Mouse (Mus musculus): ENCODE results near the gene Ugt1a9. TPM values are rescaled to one million over a fixed set of nuclear protein-coding genes. Genes with fewer than 3 reads are reported as not detected.
A peak's percentile ranks its signal among the peaks of the same experiment; 100 is the strongest.
"Not testable (repeated sequence)": the region's sequence is repeated elsewhere in the genome, so short reads cannot be mapped to it uniquely, and the experiment has no call there.

Gene Ugt1a9
- 0.10 and 0.14 TPM in 2 replicates for polyA plus RNA-seq (2016; fragmentation: Nextera tagmentation; extraction: Ambion mirVana)

DNA sequence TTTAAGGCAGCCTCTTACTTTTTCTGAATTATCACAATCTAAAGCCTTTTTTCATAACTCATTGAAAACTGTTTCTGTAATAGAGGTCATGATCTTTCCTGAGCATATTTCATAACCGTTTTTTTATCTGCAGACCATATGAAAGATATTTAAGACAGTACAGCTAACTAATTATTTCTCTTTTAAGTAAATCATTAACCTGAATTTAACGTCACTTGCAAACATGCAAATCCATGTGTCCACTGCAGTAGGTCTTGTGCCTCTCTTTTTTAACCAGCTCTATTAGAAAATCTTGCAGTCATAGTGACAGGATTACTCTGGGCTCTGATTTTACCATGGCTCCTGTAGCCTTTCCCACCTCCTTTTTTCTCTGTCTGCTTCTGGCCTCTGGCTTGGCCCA lies at the start of gene Ugt1a9:
Gene Ugt1a9, plus strand, starts transcription at position 306 of the 400 bp plus-strand sequence.
- no peak for ATAC-seq
- no peak within 1 kb of the TSS for H3K9ac ChIP-seq
- no peak within 1 kb of the TSS for H3K27ac ChIP-seq
- 42% methylated on average over 2 of the region's 2 CpGs for whole genome bisulfite sequencing (ENCODE audit: insufficient replicate concordance)
- H3K9me3 ChIP-seq (replicated peaks): no peaks in the 10 kb centered on the region
- no peaks in the 10 kb centered on the region for H3K27me3 ChIP-seq (replicated peaks)
- H3K36me3 ChIP-seq: no peaks in the 10 kb centered on the region
- no peaks in the 10 kb centered on the region for H3K4me1 ChIP-seq
- no peak within 1 kb of the TSS for H3K4me2 ChIP-seq
- no peak within 1 kb of the TSS for H3K4me3 ChIP-seq

DNA sequence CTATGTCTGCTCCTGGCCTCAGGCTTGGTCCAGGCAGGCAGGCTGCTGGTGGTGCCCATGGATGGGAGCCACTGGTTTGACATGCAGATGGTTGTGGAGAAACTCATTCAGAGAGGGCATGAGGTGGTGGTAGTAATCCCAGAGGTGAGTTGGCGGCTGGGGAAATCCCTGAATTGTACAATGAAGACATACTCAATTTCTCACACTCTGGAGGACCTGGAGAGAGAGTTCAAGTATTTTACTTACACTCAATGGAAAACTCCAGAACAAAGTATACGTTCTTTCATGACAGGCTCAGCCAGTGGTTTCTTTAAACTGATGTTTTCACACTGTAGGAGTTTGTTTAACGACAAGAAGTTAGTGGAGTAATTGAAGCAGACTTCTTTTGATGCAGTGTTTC lies 45.4 kb upstream of the Ugt1a9 start:
- H3K9ac ChIP-seq; H3K4me3 ChIP-seq; ATAC-seq; H3K4me1 ChIP-seq; H3K27ac ChIP-seq; H3K27me3 ChIP-seq (replicated peaks); H3K36me3 ChIP-seq; H3K9me3 ChIP-seq (replicated peaks); H3K4me2 ChIP-seq: not testable (repeated sequence)
- 60% methylated on average over 3 of the region's 3 CpGs for WGBS (ENCODE audit: insufficient replicate concordance)

DNA sequence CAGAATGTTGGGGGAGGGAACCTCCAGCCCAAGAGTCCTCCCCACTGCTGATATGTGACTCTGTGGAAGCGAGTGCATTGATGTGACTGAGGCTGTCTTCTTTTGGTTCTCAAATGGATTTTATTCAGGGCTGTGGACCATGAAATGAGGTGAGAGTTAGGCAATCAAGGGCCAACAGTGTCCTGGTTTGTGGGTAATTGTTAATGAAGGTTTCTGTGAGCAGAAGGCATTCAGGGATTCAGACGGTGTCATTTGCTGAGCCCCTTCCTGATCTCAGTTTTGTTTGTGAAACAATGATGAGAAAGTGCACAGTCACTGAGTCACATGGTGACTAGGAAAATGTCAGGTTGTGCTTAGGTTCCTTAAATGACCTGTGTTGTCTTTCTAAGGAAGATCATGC lies 27.6 kb upstream of the Ugt1a9 start:
- not testable (repeated sequence) for H3K27me3 ChIP-seq (replicated peaks); H3K4me3 ChIP-seq; H3K9ac ChIP-seq; H3K4me2 ChIP-seq; H3K36me3 ChIP-seq; H3K9me3 ChIP-seq (replicated peaks); ATAC-seq; H3K27ac ChIP-seq; H3K4me1 ChIP-seq
- WGBS (ENCODE audit: insufficient replicate concordance): 20% methylated on average over 1 of the region's 2 CpGs

DNA sequence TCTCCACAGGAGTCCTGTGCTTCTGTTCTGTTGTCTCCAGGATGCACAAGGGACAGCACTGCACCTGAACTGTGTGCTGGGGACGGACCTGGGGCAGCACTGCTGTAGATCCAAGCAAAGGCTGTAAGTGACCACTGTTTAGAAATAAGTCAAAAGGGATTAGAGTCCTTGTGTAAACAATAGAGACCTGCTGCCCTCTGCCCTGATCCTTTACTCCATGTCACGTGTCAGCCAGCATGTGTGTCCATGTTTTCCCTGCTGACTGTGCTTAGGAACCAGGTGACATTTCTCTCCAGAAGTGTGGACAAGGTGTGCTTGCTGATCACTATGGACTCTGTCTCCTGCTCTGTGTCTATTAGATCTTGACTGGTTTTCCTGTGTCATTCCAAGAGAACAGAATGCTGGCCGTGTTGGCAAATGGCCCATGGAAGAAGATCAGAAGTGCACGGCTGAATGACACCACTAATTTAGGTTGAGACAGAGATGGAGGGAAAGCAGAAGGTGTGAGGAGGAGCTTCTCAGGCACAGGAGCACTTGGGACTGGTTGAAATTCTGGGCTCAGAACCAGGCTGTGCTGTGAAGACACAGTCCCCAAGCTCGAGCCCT lies 25.7 kb upstream of the Ugt1a9 start:
- not testable (repeated sequence) for H3K27me3 ChIP-seq (replicated peaks); H3K9me3 ChIP-seq (replicated peaks); H3K9ac ChIP-seq; H3K36me3 ChIP-seq; H3K27ac ChIP-seq; H3K4me3 ChIP-seq; H3K4me1 ChIP-seq; H3K4me2 ChIP-seq
- WGBS (ENCODE audit: insufficient replicate concordance): 56% methylated on average over 4 of the region's 5 CpGs
- ATAC-seq: peak; percentile 44; the same call in 1 of the 2 replicates

DNA sequence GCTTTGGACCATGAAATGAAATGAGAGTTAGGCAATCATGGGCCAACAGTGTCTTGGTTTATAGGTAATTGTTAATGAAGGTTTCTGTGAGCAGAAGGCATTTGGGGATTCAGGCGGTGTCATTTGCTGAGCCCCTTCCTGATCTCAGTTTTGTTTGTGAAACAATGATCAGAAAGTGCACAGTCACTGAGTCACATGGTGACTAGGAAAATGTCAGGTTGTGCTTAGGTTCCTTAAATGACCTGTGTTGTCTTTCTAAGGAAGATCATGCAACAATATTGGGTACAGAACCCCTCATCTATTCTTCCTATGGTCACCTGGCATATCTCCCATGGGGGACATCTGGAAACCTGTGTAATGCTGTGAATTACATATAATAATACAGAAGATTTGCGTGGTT lies 23.2 kb upstream of the Ugt1a9 start:
- not testable (repeated sequence) for ATAC-seq; H3K9ac ChIP-seq; H3K36me3 ChIP-seq; H3K27ac ChIP-seq; H3K4me1 ChIP-seq; H3K4me2 ChIP-seq; H3K4me3 ChIP-seq; H3K9me3 ChIP-seq (replicated peaks); H3K27me3 ChIP-seq (replicated peaks)
- WGBS (ENCODE audit: insufficient replicate concordance): 66% methylated on average over 2 of the region's 2 CpGs

DNA sequence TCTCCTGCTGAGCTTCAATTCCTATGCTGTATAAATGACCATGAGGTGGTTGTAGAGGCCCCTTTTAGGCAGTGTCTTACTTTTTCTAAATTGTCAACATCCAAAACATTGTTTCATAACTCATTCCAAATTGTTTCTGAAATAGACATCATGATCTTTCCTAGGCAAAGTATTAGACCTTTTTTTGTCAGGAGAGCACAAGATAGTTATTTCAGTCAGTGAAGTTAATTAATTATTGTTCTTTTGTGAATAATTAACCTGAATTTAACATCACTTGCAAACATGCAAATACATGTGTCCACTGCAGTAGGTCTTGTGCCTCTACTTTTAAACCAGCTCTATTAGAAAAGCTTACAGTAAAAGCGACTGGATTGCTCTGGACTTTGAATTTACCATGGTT lies 15.5 kb upstream of the Ugt1a9 start, which contains the start of gene Ugt1a10:
Gene Ugt1a10, plus strand, starts transcription at position 301 of the 400 bp plus-strand sequence.
- Histone ChIP-seq H3K27me3 (replicated peaks) (no peaks in the 10 kb centered on the region), H3K4me3 (no peak within 1 kb of the TSS), H3K36me3 (no peaks in the 10 kb centered on the region), H3K4me2 (no peak within 1 kb of the TSS), H3K9me3 (replicated peaks) (no peaks in the 10 kb centered on the region), H3K4me1 (no peaks in the 10 kb centered on the region), H3K27ac (no peak within 1 kb of the TSS), H3K9ac (no peak within 1 kb of the TSS)
- 34% methylated on average over 1 of the region's 1 CpGs for WGBS (ENCODE audit: insufficient replicate concordance)
- no peak for ATAC-seq

DNA sequence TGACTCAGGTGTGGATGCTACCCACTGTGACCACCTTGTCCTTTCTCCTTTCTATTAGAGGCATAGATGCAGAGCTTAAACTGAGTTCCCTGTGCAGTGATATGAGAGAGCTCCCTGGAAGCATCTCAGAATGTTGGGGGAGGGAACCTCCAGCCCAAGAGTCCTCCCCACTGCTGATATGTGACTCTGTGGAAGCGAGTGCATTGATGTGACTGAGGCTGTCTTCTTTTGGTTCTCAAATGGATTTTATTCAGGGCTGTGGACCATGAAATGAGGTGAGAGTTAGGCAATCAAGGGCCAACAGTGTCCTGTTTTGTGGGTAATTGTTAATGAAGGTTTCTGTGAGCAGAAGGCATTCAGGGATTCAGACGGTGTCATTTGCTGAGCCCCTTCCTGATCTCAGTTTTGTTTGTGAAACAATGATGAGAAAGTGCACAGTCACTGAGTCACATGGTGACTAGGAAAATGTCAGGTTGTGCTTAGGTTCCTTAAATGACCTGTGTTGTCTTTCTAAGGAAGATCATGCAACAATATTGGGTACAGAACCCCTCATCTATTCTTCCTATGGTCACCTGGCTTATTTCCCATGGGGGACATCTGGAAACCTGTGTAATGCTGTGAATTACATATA lies 4.0 kb upstream of the Ugt1a9 start:
- not testable (repeated sequence) for H3K4me3 ChIP-seq; H3K36me3 ChIP-seq; H3K4me2 ChIP-seq; H3K27ac ChIP-seq; H3K4me1 ChIP-seq; H3K9me3 ChIP-seq (replicated peaks); ATAC-seq; H3K27me3 ChIP-seq (replicated peaks); H3K9ac ChIP-seq
- WGBS (ENCODE audit: insufficient replicate concordance): 53% methylated on average over 1 of the region's 2 CpGs

DNA sequence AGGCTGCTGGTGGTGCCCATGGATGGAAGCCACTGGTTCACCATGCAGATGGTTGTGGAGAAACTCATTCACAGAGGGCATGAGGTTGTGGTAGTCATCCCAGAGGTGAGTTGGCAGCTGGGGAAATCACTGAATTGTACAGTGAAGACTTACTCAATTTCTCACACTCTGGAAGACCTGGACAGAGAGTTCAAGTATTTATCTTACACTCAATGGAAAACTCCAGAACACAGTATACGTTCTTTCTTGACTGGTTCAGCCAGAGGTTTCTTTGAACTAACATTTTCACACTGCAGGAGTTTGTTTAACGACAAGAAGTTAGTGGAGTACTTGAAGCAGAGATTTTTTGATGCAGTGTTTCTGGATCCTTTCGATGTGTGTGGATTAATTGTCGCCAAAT lies 302 bp downstream of the Ugt1a9 start:
- no peak overlapping the region for H3K27ac ChIP-seq
- WGBS (ENCODE audit: insufficient replicate concordance): 60% methylated on average over 4 of the region's 4 CpGs
- no peak overlapping the region for H3K9ac ChIP-seq
- H3K27me3 ChIP-seq (replicated peaks): no peaks in the 10 kb centered on the region
- ATAC-seq: no peak
- H3K9me3 ChIP-seq (replicated peaks): no peaks in the 10 kb centered on the region
- no peaks in the 10 kb centered on the region for H3K36me3 ChIP-seq
- H3K4me3 ChIP-seq: no peak overlapping the region
- no peaks in the 10 kb centered on the region for H3K4me1 ChIP-seq
- H3K4me2 ChIP-seq: no peak overlapping the region

DNA sequence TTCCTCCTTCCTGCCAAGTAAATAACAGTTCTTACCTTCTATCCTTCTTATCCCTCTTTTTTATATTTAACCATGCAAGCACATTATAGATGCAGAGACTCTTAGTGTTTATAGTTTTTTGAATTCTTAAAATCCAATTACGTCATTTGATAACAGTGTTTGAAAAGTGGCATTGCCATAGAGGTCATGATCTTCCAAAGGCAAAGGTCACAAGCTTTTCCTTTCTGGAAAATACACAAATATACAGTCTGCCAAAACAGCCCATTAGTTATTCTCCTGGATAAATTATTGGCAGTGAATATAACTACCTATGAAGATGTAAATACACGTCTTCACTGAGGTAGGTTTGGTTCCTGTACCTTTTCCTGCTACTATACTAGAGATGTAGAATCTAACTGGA lies 3.9 kb downstream of the Ugt1a9 start:
- Histone ChIP-seq H3K9ac (no peak overlapping the region), H3K27me3 (replicated peaks) (no peaks in the 10 kb centered on the region), H3K4me3 (no peak overlapping the region), H3K4me1 (no peaks in the 10 kb centered on the region), H3K27ac (no peak overlapping the region), H3K4me2 (no peak overlapping the region), H3K9me3 (replicated peaks) (no peaks in the 10 kb centered on the region), H3K36me3 (no peaks in the 10 kb centered on the region)
- no peak for ATAC-seq
- 72% methylated on average over 2 of the region's 2 CpGs for WGBS (ENCODE audit: insufficient replicate concordance)

DNA sequence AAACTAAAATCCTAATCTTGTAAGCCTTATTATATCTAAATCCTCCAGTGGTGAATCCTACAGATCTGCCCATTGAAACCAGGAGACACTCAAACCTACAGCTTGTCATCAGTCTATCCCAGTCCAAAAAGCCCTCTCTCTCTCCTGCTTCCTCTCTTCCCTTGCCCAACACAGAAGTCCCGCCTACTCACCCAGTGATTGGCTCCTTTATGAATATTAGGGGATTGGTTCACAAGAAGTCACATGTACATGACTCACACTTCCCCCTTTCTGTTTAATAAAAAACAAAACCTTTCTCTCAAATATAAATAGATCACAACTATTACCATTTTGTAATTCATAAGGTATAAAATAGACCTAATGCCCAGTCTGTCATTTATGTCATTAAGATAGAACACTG lies 6.5 kb downstream of the Ugt1a9 start:
- H3K27ac ChIP-seq: no peak overlapping the region
- 70% methylated on average over 1 of the region's 1 CpGs for WGBS (ENCODE audit: insufficient replicate concordance)

DNA sequence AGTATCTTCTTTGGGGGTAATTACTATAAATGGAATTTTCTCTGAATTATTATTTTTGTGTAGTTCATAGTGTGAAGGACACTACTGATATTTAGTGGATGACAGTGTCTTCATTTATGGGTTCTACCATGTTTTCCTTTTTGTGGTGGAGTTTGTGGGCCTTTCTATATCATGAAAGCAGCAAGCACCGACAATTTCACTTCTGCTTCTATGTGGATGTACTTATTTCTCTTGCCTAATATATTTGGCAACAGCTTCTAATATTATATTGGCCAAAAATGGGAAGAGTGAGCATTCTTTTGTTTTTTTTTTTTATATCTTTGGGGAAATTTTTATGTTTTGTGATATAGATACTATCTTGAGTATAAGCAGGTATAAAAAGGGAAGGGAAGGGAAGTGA lies 11.1 kb downstream of the Ugt1a9 start:
- WGBS (ENCODE audit: insufficient replicate concordance): 69% methylated on average over 1 of the region's 1 CpGs
- Histone ChIP-seq H3K27me3 (replicated peaks) (no peaks in the 10 kb centered on the region), H3K4me3 (no peak overlapping the region), H3K4me1 (no peaks in the 10 kb centered on the region), H3K4me2 (no peak overlapping the region), H3K27ac (no peak overlapping the region), H3K9ac (no peak overlapping the region), H3K36me3 (no peaks in the 10 kb centered on the region), H3K9me3 (replicated peaks) (no peaks in the 10 kb centered on the region)
- no peak for ATAC-seq

More for the DNA sequence above, 6.5 kb downstream of the Ugt1a9 start:
- Histone ChIP-seq H3K4me1 (no peaks in the 10 kb centered on the region), H3K9ac (no peak overlapping the region), H3K9me3 (replicated peaks) (no peaks in the 10 kb centered on the region), H3K4me2 (no peak overlapping the region), H3K4me3 (no peak overlapping the region), H3K27me3 (replicated peaks) (no peaks in the 10 kb centered on the region), H3K36me3 (no peaks in the 10 kb centered on the region)
- ATAC-seq: no peak

DNA sequence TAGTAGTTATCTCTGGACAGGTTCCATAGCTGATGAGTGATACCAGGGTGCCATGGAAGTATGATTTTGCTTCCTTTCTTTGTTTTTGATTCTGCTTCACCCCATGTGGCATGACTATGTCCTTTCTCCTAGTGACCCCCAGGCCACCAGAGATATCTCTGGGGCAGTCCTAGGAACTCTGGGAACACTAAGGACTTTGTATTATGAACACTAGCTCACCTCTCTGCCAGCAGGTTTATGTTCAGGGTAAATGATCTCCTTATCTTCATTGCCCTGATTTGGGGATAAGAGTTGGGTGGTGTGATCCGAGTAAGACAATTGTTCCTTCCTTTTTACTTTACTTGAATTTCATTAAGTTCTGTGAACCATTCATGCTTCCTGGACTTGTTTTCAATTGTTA lies 15.5 kb downstream of the Ugt1a9 start:
- Histone ChIP-seq H3K36me3 (no peaks in the 10 kb centered on the region), H3K4me1 (no peaks in the 10 kb centered on the region), H3K9ac (no peak overlapping the region), H3K4me3 (no peak overlapping the region), H3K27me3 (replicated peaks) (no peaks in the 10 kb centered on the region), H3K27ac (no peak overlapping the region), H3K4me2 (no peak overlapping the region), H3K9me3 (replicated peaks) (no peaks in the 10 kb centered on the region)
- ATAC-seq: no peak
- 54% methylated on average over 1 of the region's 1 CpGs for WGBS (ENCODE audit: insufficient replicate concordance)

DNA sequence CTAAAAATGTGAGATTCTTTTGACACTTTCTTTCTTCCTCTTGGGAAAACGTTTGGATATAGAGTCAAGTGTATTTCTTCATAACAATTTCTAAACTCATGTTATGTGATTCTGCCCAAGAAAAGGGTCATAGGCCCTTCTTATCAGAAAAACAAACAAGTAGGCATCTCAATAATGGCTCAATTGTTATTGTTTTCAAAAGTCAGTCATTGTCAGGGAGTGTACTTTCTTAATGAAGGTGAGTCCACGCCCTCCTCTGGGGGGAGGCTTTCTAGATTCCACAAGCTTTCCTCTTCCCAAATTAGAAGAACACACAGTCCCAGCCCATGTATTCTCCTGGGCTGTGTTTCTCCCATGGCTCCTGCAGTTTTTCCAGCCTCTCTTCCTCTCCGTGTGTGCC lies 16.9 kb downstream of the Ugt1a9 start, which contains the start of gene Ugt1a8:
Gene Ugt1a8, plus strand, starts transcription at position 301 of the 400 bp plus-strand sequence.
- ATAC-seq: no peak
- WGBS (ENCODE audit: insufficient replicate concordance): 54% methylated on average over 3 of the region's 3 CpGs
- Histone ChIP-seq H3K27me3 (replicated peaks) (no peaks in the 10 kb centered on the region), H3K4me3 (no peak within 1 kb of the TSS), H3K4me2 (no peak within 1 kb of the TSS), H3K27ac (no peak within 1 kb of the TSS), H3K4me1 (no peaks in the 10 kb centered on the region), H3K9me3 (replicated peaks) (no peaks in the 10 kb centered on the region), H3K36me3 (no peaks in the 10 kb centered on the region), H3K9ac (no peak within 1 kb of the TSS)

All from liver, embryonic 12.5 days (tissue).